Mouse (Mus musculus) testis, adult 2 months (tissue): Measurements from ENCODE around the gene Asic1.

Experiments used
- CTCF ChIP-seq: fragments of 200-500 bp; IDR thresholded peaks from 2 replicates; pipeline ENCODE4 v1.5.1; 2012; ENCODE audit warnings: low read depth, mild to moderate bottlenecking, inconsistent platforms, low read length, moderate library complexity; ENCODE audit not compliant: control insufficient read depth, insufficient read depth, insufficient replicate concordance
- POLR2A ChIP-seq: fragments of 200-500 bp; IDR thresholded peaks from 2 replicates; pipeline ENCODE4 v1.6.1; 2012; ENCODE audit warnings: low read depth, mild to moderate bottlenecking, inconsistent platforms, low read length, moderate library complexity; ENCODE audit not compliant: control insufficient read depth

GRCm38 (mm10) chr15:99655956-99656355 is 14.2 kb upstream of the Asic1 start:
- TF ChIP-seq POLR2A (no peak), CTCF (no peak)
